Mouse (Mus musculus): ENCODE data around the gene Gm3149. TPM values are rescaled to one million over a fixed set of nuclear protein-coding genes. Genes with fewer than 3 reads are reported as not detected.
"Not testable (repeated sequence)": the region's sequence is repeated elsewhere in the genome, so short reads cannot be mapped to it uniquely, and the experiment has no call there.

Gene Gm3149
- not detected in 2 replicates for polyA plus RNA-seq (2015; fragmentation: Nextera tagmentation; extraction: Ambion mirVana)

DNA sequence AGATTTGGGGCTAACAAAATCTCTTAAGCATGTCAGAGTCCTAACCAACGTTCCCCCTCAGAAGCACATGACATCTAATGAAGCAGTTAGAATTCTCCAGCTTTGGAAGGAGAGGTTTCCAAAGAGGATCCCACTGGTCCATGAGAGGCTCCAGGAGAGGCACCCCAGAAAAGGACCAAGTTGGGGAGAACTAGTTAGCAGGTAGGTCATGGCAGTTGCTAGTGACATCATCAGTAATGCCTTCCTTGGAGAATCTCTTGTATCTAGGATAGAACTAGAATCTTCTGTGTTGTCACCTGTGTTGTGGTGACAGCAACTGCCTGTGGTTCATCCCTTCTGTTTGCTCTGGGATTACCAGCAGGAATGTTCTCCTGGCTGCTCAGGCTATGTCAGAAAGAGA is at the start of gene Gm3149:
TSS of gene Gm3149 (plus strand) at position 301 of the 400 bp plus-strand sequence.
- whole genome bisulfite sequencing = no CpG with 5 or more reads among the region's 1 CpGs
- not testable (repeated sequence) for H3K27ac ChIP-seq; ATAC-seq (replicated peaks; ENCODE audit: low FRiP score, low read depth)

GRCm38 (mm10) chr14:4269238-4269950 is 47.7 kb upstream of the Gm3149 start:
- not testable (repeated sequence) for H3K27me3 ChIP-seq (ENCODE audit: insufficient read depth, low read length); DNase-seq (ENCODE audit: low spot score); H3K36me3 ChIP-seq (ENCODE audit: insufficient read depth, low read length); H3K9me3 ChIP-seq (replicated peaks; ENCODE audit: low read length); H3K4me2 ChIP-seq (ENCODE audit: low read length); ATAC-seq (replicated peaks; ENCODE audit: low FRiP score, low read depth); H3K4me3 ChIP-seq (replicated peaks; ENCODE audit: low read depth, low read length); H3K27ac ChIP-seq; H3K9ac ChIP-seq (ENCODE audit: low read depth, low read length); H3K4me1 ChIP-seq (replicated peaks; ENCODE audit: insufficient read depth, low read length)
- WGBS = 82% methylated on average over 2 of the region's 2 CpGs

More for the DNA sequence above, at the start of gene Gm3149:
- H3K36me3 ChIP-seq (ENCODE audit: insufficient read depth, low read length); H3K9me3 ChIP-seq (replicated peaks; ENCODE audit: low read length); H3K27me3 ChIP-seq (ENCODE audit: insufficient read depth, low read length); H3K4me1 ChIP-seq (replicated peaks; ENCODE audit: insufficient read depth, low read length); DNase-seq (ENCODE audit: low spot score); H3K4me3 ChIP-seq (replicated peaks; ENCODE audit: low read depth, low read length); H3K4me2 ChIP-seq (ENCODE audit: low read length); H3K9ac ChIP-seq (ENCODE audit: low read depth, low read length): not testable (repeated sequence)

DNA sequence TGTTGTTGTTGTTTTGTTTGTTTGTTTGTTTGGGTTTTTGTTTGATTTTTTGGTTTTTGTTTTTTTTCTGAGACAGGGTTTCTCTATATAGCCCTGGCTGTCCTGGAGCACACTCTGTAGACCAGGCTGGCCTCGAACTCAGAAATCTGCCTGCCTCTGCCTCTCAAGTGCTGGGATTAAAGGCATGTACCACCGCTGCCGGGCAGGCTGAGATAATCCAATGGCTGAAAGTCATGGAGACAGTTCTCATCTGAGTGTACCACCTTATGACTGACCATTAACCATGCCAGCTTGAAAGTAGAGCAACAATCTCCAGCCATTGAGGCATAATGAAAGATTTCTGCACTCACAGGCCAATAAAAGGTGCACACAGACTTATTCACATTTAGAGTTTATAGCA is 37.3 kb upstream of the Gm3149 start:
- WGBS = 88% methylated on average over 2 of the region's 3 CpGs
- not testable (repeated sequence) for H3K4me3 ChIP-seq (replicated peaks; ENCODE audit: low read depth, low read length); H3K9ac ChIP-seq (ENCODE audit: low read depth, low read length); H3K27ac ChIP-seq; H3K4me1 ChIP-seq (replicated peaks; ENCODE audit: insufficient read depth, low read length); H3K27me3 ChIP-seq (ENCODE audit: insufficient read depth, low read length); H3K4me2 ChIP-seq (ENCODE audit: low read length); DNase-seq (ENCODE audit: low spot score); H3K36me3 ChIP-seq (ENCODE audit: insufficient read depth, low read length); ATAC-seq (replicated peaks; ENCODE audit: low FRiP score, low read depth); H3K9me3 ChIP-seq (replicated peaks; ENCODE audit: low read length)

GRCm38 (mm10) chr14:4334476-4335080 is 17.5 kb downstream of the Gm3149 start, which contains the start of gene 2610042L04Rik:
TSS of gene 2610042L04Rik (plus strand) at chr14:4334763.
- not testable (repeated sequence) for H3K9ac ChIP-seq (ENCODE audit: low read depth, low read length); H3K27ac ChIP-seq; ATAC-seq (replicated peaks; ENCODE audit: low FRiP score, low read depth); H3K4me1 ChIP-seq (replicated peaks; ENCODE audit: insufficient read depth, low read length); H3K36me3 ChIP-seq (ENCODE audit: insufficient read depth, low read length); DNase-seq (ENCODE audit: low spot score); H3K9me3 ChIP-seq (replicated peaks; ENCODE audit: low read length); H3K27me3 ChIP-seq (ENCODE audit: insufficient read depth, low read length)
- H3K4me3 ChIP-seq (replicated peaks; ENCODE audit: low read depth, low read length) = peak within 1 kb of the TSS; percentile 14
- 3% methylated on average over 21 of the region's 48 CpGs for WGBS
- H3K4me2 ChIP-seq (ENCODE audit: low read length) = peak within 1 kb of the TSS; percentile 50

- TF ChIP-seq CTCF (IDR thresholded peaks at IDR 0.05; ENCODE audit: low read depth) = peak; percentile 49
- DNase-seq (ENCODE audit: low spot score); H3K9me3 ChIP-seq (replicated peaks; ENCODE audit: low read length); H3K27me3 ChIP-seq (ENCODE audit: insufficient read depth, low read length); ATAC-seq (replicated peaks; ENCODE audit: low FRiP score, low read depth); H3K4me1 ChIP-seq (replicated peaks; ENCODE audit: insufficient read depth, low read length); H3K27ac ChIP-seq; H3K4me2 ChIP-seq (ENCODE audit: low read length); H3K4me3 ChIP-seq (replicated peaks; ENCODE audit: low read depth, low read length); H3K9ac ChIP-seq (ENCODE audit: low read depth, low read length); H3K36me3 ChIP-seq (ENCODE audit: insufficient read depth, low read length): not testable (repeated sequence)
- 0% methylated on average over 7 of the region's 8 CpGs for WGBS
Observed at GRCm38 (mm10) chr14:4335506-4335905, 18.4 kb downstream of the Gm3149 start.

DNA sequence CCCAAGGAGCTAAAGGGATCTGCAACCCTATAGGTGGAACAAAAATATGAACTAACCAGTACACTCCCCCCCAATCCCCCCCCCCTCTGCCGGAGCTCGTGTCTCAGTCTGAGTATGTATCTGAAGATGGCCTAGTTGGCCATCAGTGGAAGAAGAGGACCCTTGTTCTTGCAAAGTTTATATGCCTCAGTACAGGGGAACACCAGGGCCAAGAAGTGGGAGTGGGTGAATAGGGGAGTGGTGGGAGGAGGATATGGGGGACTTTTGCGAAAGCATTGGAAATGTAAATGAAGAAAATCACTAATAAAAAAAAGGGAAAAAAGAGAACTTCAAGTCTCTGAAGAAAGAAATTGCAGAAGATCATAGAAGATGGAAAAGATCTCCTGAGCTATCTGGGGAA is 51.9 kb downstream of the Gm3149 start:
- not testable (repeated sequence) for H3K4me2 ChIP-seq (ENCODE audit: low read length); H3K9ac ChIP-seq (ENCODE audit: low read depth, low read length); H3K9me3 ChIP-seq (replicated peaks; ENCODE audit: low read length); ATAC-seq (replicated peaks; ENCODE audit: low FRiP score, low read depth); H3K4me1 ChIP-seq (replicated peaks; ENCODE audit: insufficient read depth, low read length); H3K4me3 ChIP-seq (replicated peaks; ENCODE audit: low read depth, low read length); H3K27me3 ChIP-seq (ENCODE audit: insufficient read depth, low read length); H3K36me3 ChIP-seq (ENCODE audit: insufficient read depth, low read length); H3K27ac ChIP-seq; DNase-seq (ENCODE audit: low spot score)
- WGBS = 83% methylated on average over 3 of the region's 3 CpGs

DNA sequence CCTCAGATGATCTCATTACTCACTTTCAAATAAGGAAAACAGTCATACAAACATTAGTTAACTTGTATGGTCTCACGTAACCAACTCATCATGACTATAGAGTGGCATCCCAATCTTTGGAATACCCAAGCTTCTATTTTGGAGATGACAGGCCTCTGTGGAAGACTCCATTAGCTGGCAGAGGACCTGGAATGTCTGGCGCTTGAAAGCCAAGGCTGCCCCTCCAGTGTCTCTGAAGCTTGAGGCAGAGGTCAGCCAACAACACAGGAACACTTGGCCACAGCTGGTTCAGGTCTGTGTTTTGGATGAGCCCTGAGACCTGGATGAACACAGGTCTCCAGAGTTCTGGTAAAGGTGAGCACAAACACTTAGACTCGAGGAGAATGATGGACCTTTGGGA is 52.6 kb downstream of the Gm3149 start:
- H3K4me2 ChIP-seq (ENCODE audit: low read length); DNase-seq (ENCODE audit: low spot score); H3K4me1 ChIP-seq (replicated peaks; ENCODE audit: insufficient read depth, low read length); H3K36me3 ChIP-seq (ENCODE audit: insufficient read depth, low read length); H3K27me3 ChIP-seq (ENCODE audit: insufficient read depth, low read length); H3K9ac ChIP-seq (ENCODE audit: low read depth, low read length); H3K9me3 ChIP-seq (replicated peaks; ENCODE audit: low read length); H3K4me3 ChIP-seq (replicated peaks; ENCODE audit: low read depth, low read length); H3K27ac ChIP-seq; ATAC-seq (replicated peaks; ENCODE audit: low FRiP score, low read depth): not testable (repeated sequence)
- 72% methylated on average over 3 of the region's 3 CpGs for WGBS

Other genes starting within 250 kb of the Gm3149 start
- not detected in 2 replicates for gene Gm3115, start 233.2 kb upstream of the Gm3149 start, polyA plus RNA-seq (2015; fragmentation: Nextera tagmentation; extraction: Ambion mirVana)
- gene Gm8108, start 206.8 kb upstream of the Gm3149 start, polyA plus RNA-seq (2015; fragmentation: Nextera tagmentation; extraction: Ambion mirVana) = 0.14 and 0.36 TPM in 2 replicates
- not detected in 2 replicates for gene Gm3127, start 152.3 kb upstream of the Gm3149 start, polyA plus RNA-seq (2015; fragmentation: Nextera tagmentation; extraction: Ambion mirVana)
- gene Gm2974, start 134.7 kb upstream of the Gm3149 start, polyA plus RNA-seq (2015; fragmentation: Nextera tagmentation; extraction: Ambion mirVana) = 0.20 and 0.21 TPM in 2 replicates
- gene Gm3138, start 67.7 kb upstream of the Gm3149 start, polyA plus RNA-seq (2015; fragmentation: Nextera tagmentation; extraction: Ambion mirVana) = not detected in 2 replicates
- gene 2610042L04Rik, start 17.5 kb downstream of the Gm3149 start, polyA plus RNA-seq (2015; fragmentation: Nextera tagmentation; extraction: Ambion mirVana) = not detected in 2 replicates
- gene Gm3159, start 80.2 kb downstream of the Gm3149 start, polyA plus RNA-seq (2015; fragmentation: Nextera tagmentation; extraction: Ambion mirVana) = not detected in 2 replicates
- 0.05 and 0.17 TPM in 2 replicates for gene Gm3164, start 98.2 kb downstream of the Gm3149 start, polyA plus RNA-seq (2015; fragmentation: Nextera tagmentation; extraction: Ambion mirVana)
- gene Gm3173, start 113.7 kb downstream of the Gm3149 start, polyA plus RNA-seq (2015; fragmentation: Nextera tagmentation; extraction: Ambion mirVana) = not detected in 2 replicates
- gene Gm3182, start 164.5 kb downstream of the Gm3149 start, polyA plus RNA-seq (2015; fragmentation: Nextera tagmentation; extraction: Ambion mirVana) = not detected in 2 replicates
- not detected in 2 replicates for gene Gm3047, start 238.1 kb downstream of the Gm3149 start, polyA plus RNA-seq (2015; fragmentation: Nextera tagmentation; extraction: Ambion mirVana)